In the genomic region with DNA sequence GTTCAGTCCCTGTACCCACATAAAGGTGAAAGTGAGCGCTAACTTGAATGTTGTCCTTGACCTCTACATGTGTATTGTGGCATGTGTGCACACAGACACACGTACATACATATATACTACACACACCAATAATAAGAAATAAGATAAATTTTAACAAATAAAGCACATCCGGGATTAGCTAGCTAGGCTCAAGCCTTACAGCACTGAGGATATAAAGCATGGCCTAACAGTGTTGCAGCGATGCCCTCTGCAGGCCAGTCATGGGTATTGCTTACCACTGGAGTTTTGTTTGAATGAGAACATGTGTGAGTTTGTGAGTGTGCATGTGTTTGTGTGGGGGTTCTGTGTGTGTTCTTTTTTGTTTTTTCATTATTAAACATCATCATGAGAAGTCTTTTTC, we compare ENCODE assay signal across 9 mouse cellular contexts. TPM values are rescaled to one million over a fixed set of nuclear protein-coding genes. Genes with fewer than 3 reads are reported as not detected.
DNase-seq lines count a peak whose midpoint lies in the region; ATAC-seq and TF ChIP-seq lines count a peak whose summit lies in the region.
"Had no signal": no experiment of that assay in that cellular context is flagged by ENCODE, and none has a peak within 500 bp of the region (broad histone marks: within the 10 kb centered on the region; RNA-seq: fewer than 3 reads in every experiment).

No protein-coding gene starts in this region.

- no peak overlapping the region for H3K9ac ChIP-seq in hindbrain, embryonic 13.5 days
- H3K9ac ChIP-seq in hindbrain, embryonic 12.5 days: no peak overlapping the region
- H3K9ac ChIP-seq in liver, postnatal 0 days (replicated peaks): no peak overlapping the region
- H3K9ac ChIP-seq: lung, embryonic 15.5 days had no signal

- ATAC-seq in hindbrain, embryonic 13.5 days (ENCODE audit: low FRiP score): peak; percentile 47
- no peak for ATAC-seq in hindbrain, embryonic 12.5 days (ENCODE audit: low FRiP score)
- no peak for ATAC-seq in liver, postnatal 0 days

- H3K27me3 ChIP-seq in hindbrain, embryonic 13.5 days: no peaks in the 10 kb centered on the region
- no peaks in the 10 kb centered on the region for H3K27me3 ChIP-seq in hindbrain, embryonic 12.5 days
- H3K27me3 ChIP-seq in C2C12 (ENCODE audit: control insufficient read depth, insufficient read depth, insufficient read length): no peaks in the 10 kb centered on the region
- H3K27me3 ChIP-seq in liver, postnatal 0 days (ENCODE audit: insufficient read depth, low read length): no peaks in the 10 kb centered on the region
- H3K27me3 ChIP-seq: lung, embryonic 15.5 days had no signal

- H3K36me3 ChIP-seq in hindbrain, embryonic 13.5 days: peaks cover 60% of the 10 kb centered on the region
- peaks cover 45% of the 10 kb centered on the region for H3K36me3 ChIP-seq in hindbrain, embryonic 12.5 days
- peaks cover 48% of the 10 kb centered on the region for H3K36me3 ChIP-seq in C2C12 (ENCODE audit: control insufficient read depth, insufficient read depth)
- H3K36me3 ChIP-seq in liver, postnatal 0 days (replicated peaks; ENCODE audit: insufficient read depth, low read length): peaks cover 41% of the 10 kb centered on the region

- no peak overlapping the region for H3K27ac ChIP-seq in hindbrain, embryonic 13.5 days
- H3K27ac ChIP-seq in hindbrain, embryonic 12.5 days: no peak overlapping the region
- H3K27ac ChIP-seq in liver, postnatal 0 days (ENCODE audit: low read depth): no peak overlapping the region
- H3K27ac ChIP-seq: lung, embryonic 15.5 days had no signal

- no peaks in the 10 kb centered on the region for H3K79me2 ChIP-seq in C2C12 (ENCODE audit: control insufficient read depth, insufficient read depth)

- no peak for TF ChIP-seq EP300 in liver, postnatal 0 days (IDR thresholded peaks at IDR 0.05; ENCODE audit: low read depth)

- no peaks in the 10 kb centered on the region for H3K79me3 ChIP-seq in C2C12 (ENCODE audit: low read depth)

- no peak overlapping the region for H3K4me2 ChIP-seq in hindbrain, embryonic 13.5 days
- H3K4me2 ChIP-seq in hindbrain, embryonic 12.5 days (replicated peaks): no peak overlapping the region
- no peak overlapping the region for H3K4me2 ChIP-seq in liver, postnatal 0 days (ENCODE audit: low read depth, low read length)
- H3K4me2 ChIP-seq: lung, embryonic 15.5 days had no signal

- peak; percentile 60 for DNase-seq in ZHBTc4 (ENCODE audit: low read depth, low spot score)
- DNase-seq in forelimb bud, embryonic 11.5 days (ENCODE audit: low read depth, low spot score): peak; percentile 8
- DNase-seq in liver, postnatal 0 days: peak; percentile 34
- no peak for DNase-seq in urinary bladder, postnatal 4 days (ENCODE audit: low spot score in 2 of 2)
- DNase-seq in spleen, postnatal 36 days (ENCODE audit: low spot score in 2 of 2): no peak

- 72% methylated on average over 4 of the region's 4 CpGs for WGBS in hindbrain, embryonic 13.5 days
- WGBS in hindbrain, embryonic 12.5 days: 74% methylated on average over 4 of the region's 4 CpGs
- WGBS in liver, postnatal 0 days (ENCODE audit: insufficient replicate concordance): 69% methylated on average over 4 of the region's 4 CpGs

- no peak overlapping the region for H3ac ChIP-seq in C2C12 (ENCODE audit: control insufficient read depth, insufficient read length, low read depth)

- TF ChIP-seq CTCF in C2C12 (IDR thresholded peaks at IDR 0.05; ENCODE audit: control insufficient read depth, insufficient read depth, insufficient read length): peak; percentile 25
- peak; percentile 73 for TF ChIP-seq CTCF in liver, postnatal 0 days (IDR thresholded peaks at IDR 0.05; ENCODE audit: low read depth)

- no peaks in the 10 kb centered on the region for H3K4me1 ChIP-seq in hindbrain, embryonic 13.5 days (replicated peaks)
- H3K4me1 ChIP-seq in hindbrain, embryonic 12.5 days: no peaks in the 10 kb centered on the region
- no peaks in the 10 kb centered on the region for H3K4me1 ChIP-seq in liver, postnatal 0 days (ENCODE audit: insufficient read depth)
- H3K4me1 ChIP-seq: lung, embryonic 15.5 days had no signal

- no peak overlapping the region for H3K4me3 ChIP-seq in hindbrain, embryonic 13.5 days
- no peak overlapping the region for H3K4me3 ChIP-seq in hindbrain, embryonic 12.5 days
- no peak overlapping the region for H3K4me3 ChIP-seq in C2C12 (ENCODE audit: insufficient read depth, poor library complexity, severe bottlenecking)
- no peak overlapping the region for H3K4me3 ChIP-seq in liver, postnatal 0 days (ENCODE audit: low read depth, low read length)
- H3K4me3 ChIP-seq: lung, embryonic 15.5 days had no signal

- no peaks in the 10 kb centered on the region for H3K9me3 ChIP-seq in hindbrain, embryonic 13.5 days
- no peaks in the 10 kb centered on the region for H3K9me3 ChIP-seq in hindbrain, embryonic 12.5 days (replicated peaks)
- no peaks in the 10 kb centered on the region for H3K9me3 ChIP-seq in liver, postnatal 0 days (ENCODE audit: low read length)
- H3K9me3 ChIP-seq: lung, embryonic 15.5 days had no signal

TF ChIP-seq in C2C12, 6 proteins besides CTCF, POLR2A, EP300 and RAD21:
- TF ChIP-seq FOSL1 (IDR thresholded peaks at IDR 0.05; ENCODE audit: insufficient read depth, low read length, poor library complexity, severe bottlenecking) (no peak), CEBPB (IDR thresholded peaks at IDR 0.05; ENCODE audit: low read depth) (no peak), MAX (IDR thresholded peaks at IDR 0.05) (no peak), MYOG (IDR thresholded peaks at IDR 0.05; ENCODE audit: control insufficient read depth, extremely low read depth, insufficient read length) (no peak), MYOD1 (IDR thresholded peaks at IDR 0.05; ENCODE audit: control insufficient read depth, insufficient read length, low read depth) (no peak), USF1 (IDR thresholded peaks at IDR 0.05; ENCODE audit: low read depth) (no peak)
TF ChIP-seq in C2C12: peak in this region for 0.

RNA-seq across cellular contexts. Expression of gene Sec23a, which starts 47.2 kb away (rescaled TPM):
- 107 and 111 TPM in 2 replicates for polyA plus RNA-seq in hindbrain, embryonic 13.5 days (2015; fragmentation: Nextera tagmentation; extraction: Ambion mirVana)
- polyA plus RNA-seq in hindbrain, embryonic 12.5 days (2016; fragmentation: Nextera tagmentation; extraction: Ambion mirVana): 108 and 121 TPM in 2 replicates
- 14.4 TPM for polyA plus RNA-seq in C2C12 (2012; fragmentation: generic; extraction: Trizol)
- 43.2 and 48.4 TPM in 2 replicates for polyA plus RNA-seq in liver, postnatal 0 days (2015; fragmentation: Nextera tagmentation; extraction: Ambion mirVana)

RNA-seq across cellular contexts. Expression of gene Gemin2, which starts 48.6 kb away (rescaled TPM):
- 17.4 and 17.5 TPM in 2 replicates for polyA plus RNA-seq in hindbrain, embryonic 13.5 days (2015; fragmentation: Nextera tagmentation; extraction: Ambion mirVana)
- polyA plus RNA-seq in hindbrain, embryonic 12.5 days (2016; fragmentation: Nextera tagmentation; extraction: Ambion mirVana): 21.9 and 22.0 TPM in 2 replicates
- polyA plus RNA-seq in C2C12 (2012; fragmentation: generic; extraction: Trizol): 12.8 TPM
- polyA plus RNA-seq in liver, postnatal 0 days (2015; fragmentation: Nextera tagmentation; extraction: Ambion mirVana): 19.5 and 20.0 TPM in 2 replicates

Comparison
In these comparisons a context has a peak if more than half of its experiments do, and no peak if none do; other contexts are left out.
1. DNase-seq: peak in ZHBTc4 (single experiment), forelimb bud, embryonic 11.5 days (single experiment) and liver, postnatal 0 days (single experiment); none in urinary bladder, postnatal 4 days (0 of 2) and spleen, postnatal 36 days (0 of 2).